Mouse (Mus musculus): Measurements from ENCODE around the gene Sema5b. TPM values are rescaled to one million over a fixed set of nuclear protein-coding genes. Genes with fewer than 3 reads are reported as not detected.

The Sema5b gene
- total and polyA plus RNA-seq, 3 experiments: not detected

- H3K9me3 ChIP-seq (replicated peaks; ENCODE audit: insufficient read depth, low read length): no peaks in the 10 kb centered on the region
- no peaks in the 10 kb centered on the region for H3K27me3 ChIP-seq (ENCODE audit: control insufficient read depth in 1 of 2, insufficient read depth in 2 of 2, low read length in 2 of 2)
Measured at GRCm38 (mm10) chr16:35501106-35501760, 39.7 kb upstream of the Sema5b start.

GRCm38 (mm10) chr16:35502456-35502855 is 38.5 kb upstream of the Sema5b start:
- Histone ChIP-seq H3K9me3 (replicated peaks; ENCODE audit: insufficient read depth, low read length) (no peaks in the 10 kb centered on the region), H3K36me3 (ENCODE audit: control insufficient read depth in 1 of 2, insufficient read depth in 2 of 2, low read length in 2 of 2) (no peaks in the 10 kb centered on the region), H3K4me3 (ENCODE audit: control insufficient read depth in 1 of 2, insufficient read depth in 1 of 2, low read depth in 2 of 2, low read length in 2 of 2) (no peak overlapping the region), H3K79me2 (ENCODE audit: control insufficient read depth, insufficient read depth, low read length, poor library complexity) (no peaks in the 10 kb centered on the region), H3K27me3 (ENCODE audit: control insufficient read depth in 1 of 2, insufficient read depth in 2 of 2, low read length in 2 of 2) (no peaks in the 10 kb centered on the region), H3K4me1 (ENCODE audit: control insufficient read depth in 1 of 2, insufficient read depth in 2 of 2, low read length in 2 of 2) (no peaks in the 10 kb centered on the region), H3K9ac (ENCODE audit: control insufficient read depth, low read depth, low read length, poor library complexity, severe bottlenecking) (no peak overlapping the region), H3K27ac (ENCODE audit: control insufficient read depth, low read depth, low read length) (no peak overlapping the region)
- TF ChIP-seq ELF1 (IDR thresholded peaks at IDR 0.05; ENCODE audit: low read depth, low read length) (no peak), CTCF (IDR thresholded peaks at IDR 0.05 in 2 of 3, conservative IDR thresholded peaks at IDR 0.05 in 1 of 3; ENCODE audit: control insufficient read depth in 1 of 3, insufficient read depth in 1 of 3, low read depth in 2 of 3, low read length in 3 of 3, poor library complexity in 1 of 3, severe bottlenecking in 1 of 3) (no peak), RCOR1 (IDR thresholded peaks at IDR 0.05; ENCODE audit: low read depth, low read length) (no peak), ZMIZ1 (IDR thresholded peaks at IDR 0.05; ENCODE audit: low read depth, low read length) (no peak), ZC3H11A (IDR thresholded peaks at IDR 0.05; ENCODE audit: low read depth, low read length) (no peak), TBP (IDR thresholded peaks at IDR 0.05; ENCODE audit: low read depth, low read length) (no peak), TCF12 (IDR thresholded peaks at IDR 0.05; ENCODE audit: low read depth, low read length) (no peak), USF2 (IDR thresholded peaks at IDR 0.05; ENCODE audit: borderline replicate concordance in 1 of 2, insufficient read depth in 1 of 2, low read depth in 1 of 2, low read length in 2 of 2) (no peak), MYC (IDR thresholded peaks at IDR 0.05; ENCODE audit: low read depth, low read length) (no peak), HCFC1 (IDR thresholded peaks at IDR 0.05; ENCODE audit: low read depth, low read length) (no peak), EP300 (IDR thresholded peaks at IDR 0.05; ENCODE audit: low read depth in 1 of 2, low read length in 2 of 2) (no peak), MEF2A (IDR thresholded peaks at IDR 0.05; ENCODE audit: extremely low read depth, insufficient replicate concordance, low read depth, low read length, poor library complexity, severe bottlenecking) (no peak), ZKSCAN1 (IDR thresholded peaks at IDR 0.05; ENCODE audit: low read depth, low read length) (no peak), GABPA (IDR thresholded peaks at IDR 0.05; ENCODE audit: low read depth, low read length) (no peak), SMC3 (IDR thresholded peaks at IDR 0.05; ENCODE audit: low read depth, low read length) (no peak), NELFE (IDR thresholded peaks at IDR 0.05; ENCODE audit: low read depth, low read length) (no peak), POLR2A (IDR thresholded peaks at IDR 0.05; ENCODE audit: control insufficient read depth in 1 of 2, insufficient read depth in 1 of 2, low read depth in 1 of 2, low read length in 2 of 2, poor library complexity in 1 of 2) (no peak), BHLHE40 (IDR thresholded peaks at IDR 0.05; ENCODE audit: borderline replicate concordance, low read depth, low read length) (no peak), JUND (IDR thresholded peaks at IDR 0.05; ENCODE audit: low read depth, low read length) (no peak)
- DNase-seq (ENCODE audit: low read depth, low spot score): no peak

More at GRCm38 (mm10) chr16:35501106-35501760, 39.7 kb upstream of the Sema5b start:
- no peak overlapping the region for H3K27ac ChIP-seq (ENCODE audit: control insufficient read depth, low read depth, low read length)
- H3K4me1 ChIP-seq (ENCODE audit: control insufficient read depth in 1 of 2, insufficient read depth in 2 of 2, low read length in 2 of 2): no peaks in the 10 kb centered on the region
- no peak for DNase-seq (ENCODE audit: low read depth, low spot score)
- H3K79me2 ChIP-seq (ENCODE audit: control insufficient read depth, insufficient read depth, low read length, poor library complexity): no peaks in the 10 kb centered on the region
- H3K36me3 ChIP-seq (ENCODE audit: control insufficient read depth in 1 of 2, insufficient read depth in 2 of 2, low read length in 2 of 2): no peaks in the 10 kb centered on the region
- no peak overlapping the region for H3K4me3 ChIP-seq (ENCODE audit: control insufficient read depth in 1 of 2, insufficient read depth in 1 of 2, low read depth in 2 of 2, low read length in 2 of 2)
- TF ChIP-seq POLR2A (IDR thresholded peaks at IDR 0.05; ENCODE audit: control insufficient read depth in 1 of 2, insufficient read depth in 1 of 2, low read depth in 1 of 2, low read length in 2 of 2, poor library complexity in 1 of 2) (no peak), CHD1 (IDR thresholded peaks at IDR 0.05; ENCODE audit: low read depth, low read length) (no peak), TAL1 (IDR thresholded peaks at IDR 0.05; ENCODE audit: low read length) (no peak), RAD21 (IDR thresholded peaks at IDR 0.05; ENCODE audit: low read depth, low read length) (no peak), MYB (IDR thresholded peaks at IDR 0.05; ENCODE audit: low read depth, low read length) (no peak), POLR2AphosphoS5 (IDR thresholded peaks at IDR 0.05; ENCODE audit: borderline replicate concordance, low read depth, low read length) (no peak), POLR2AphosphoS2 (IDR thresholded peaks at IDR 0.05; ENCODE audit: low read length) (no peak), CTCF (IDR thresholded peaks at IDR 0.05 in 2 of 3, conservative IDR thresholded peaks at IDR 0.05 in 1 of 3; ENCODE audit: control insufficient read depth in 1 of 3, insufficient read depth in 1 of 3, low read depth in 2 of 3, low read length in 3 of 3, poor library complexity in 1 of 3, severe bottlenecking in 1 of 3) (no peak), HCFC1 (IDR thresholded peaks at IDR 0.05; ENCODE audit: low read depth, low read length) (no peak), CHD2 (IDR thresholded peaks at IDR 0.05; ENCODE audit: low read length) (no peak), ELF1 (IDR thresholded peaks at IDR 0.05; ENCODE audit: low read depth, low read length) (no peak), GABPA (IDR thresholded peaks at IDR 0.05; ENCODE audit: low read depth, low read length) (no peak), EP300 (IDR thresholded peaks at IDR 0.05; ENCODE audit: low read depth in 1 of 2, low read length in 2 of 2) (no peak)
- no peak overlapping the region for H3K9ac ChIP-seq (ENCODE audit: control insufficient read depth, low read depth, low read length, poor library complexity, severe bottlenecking)
